Mouse (Mus musculus) lung, embryonic 16.5 days (tissue): ENCODE results near the gene Hcn4. TPM values are rescaled to one million over a fixed set of nuclear protein-coding genes. Genes with fewer than 3 reads are reported as not detected.

Experiments
- ATAC-seq: fragments of 200-750 bp; cut with Nextera tagmentation; 2 replicates; pipeline ENCODE4 v1.8.0; 2017; ENCODE audit warnings: low read depth, mild to moderate bottlenecking, moderate library complexity
- H3K27ac ChIP-seq: fragments of 300-500 bp; sonication (generic); 2 replicates; pipeline ENCODE4 v1.5.1; 2014; ENCODE audit warnings: mild to moderate bottlenecking, control low read depth, low read length
- H3K27me3 ChIP-seq: fragments of 300-500 bp; sonication (generic); 2 replicates; pipeline ENCODE4 v1.6.1; 2014; ENCODE audit warnings: low read depth, low read length, mixed read lengths; ENCODE audit not compliant: control insufficient read depth, insufficient read depth
- H3K36me3 ChIP-seq: fragments of 300-500 bp; sonication (generic); 2 replicates; pipeline ENCODE4 v1.6.1; 2014; ENCODE audit warnings: low read length; ENCODE audit not compliant: control insufficient read depth, insufficient read depth
- H3K4me1 ChIP-seq: fragments of 300-500 bp; sonication (generic); replicated peaks from 2 replicates; pipeline ENCODE4 v1.6.1; 2014; ENCODE audit warnings: low read length, mixed read lengths; ENCODE audit not compliant: control insufficient read depth, insufficient read depth
- H3K4me2 ChIP-seq: fragments of 300-500 bp; sonication (generic); 2 replicates; pipeline ENCODE4 v1.6.1; 2014; ENCODE audit warnings: low read depth, low read length, control low read depth
- H3K4me3 ChIP-seq: fragments of 300-500 bp; sonication (generic); 2 replicates; pipeline ENCODE4 v1.5.1; 2014; ENCODE audit warnings: mild to moderate bottlenecking, low read length, control low read depth
- H3K9ac ChIP-seq: fragments of 300-500 bp; sonication (generic); 2 replicates; pipeline ENCODE4 v1.6.1; 2014; ENCODE audit warnings: low read length, control low read depth
- H3K9me3 ChIP-seq: fragments of 300-500 bp; sonication (generic); 2 replicates; pipeline ENCODE4 v1.6.1; 2016; ENCODE audit warnings: low read length; ENCODE audit not compliant: control insufficient read depth
- WGBS: fragments of 180-500 bp; shearing (Covaris S2); extraction: QIAGEN DNeasy Blood & Tissue Kit; methylation state at CpG from one replicate; pipeline ENCODE4 v1.1.7; 2014; 5-methylcytosine and 5-hydroxymethylcytosine counted together
- polyA plus RNA-seq: library from polyadenylated mRNA; unstranded; fragments of >200 nt; fragmentation: Nextera tagmentation; extraction: Ambion mirVana; gene quantifications from 2 replicates; pipeline ENCODE4 v1.2.1, GENCODE M21; 2015

Hcn4 gene
- polyA plus RNA-seq, 1 experiment from 2014 or later = 0.21 TPM

DNA sequence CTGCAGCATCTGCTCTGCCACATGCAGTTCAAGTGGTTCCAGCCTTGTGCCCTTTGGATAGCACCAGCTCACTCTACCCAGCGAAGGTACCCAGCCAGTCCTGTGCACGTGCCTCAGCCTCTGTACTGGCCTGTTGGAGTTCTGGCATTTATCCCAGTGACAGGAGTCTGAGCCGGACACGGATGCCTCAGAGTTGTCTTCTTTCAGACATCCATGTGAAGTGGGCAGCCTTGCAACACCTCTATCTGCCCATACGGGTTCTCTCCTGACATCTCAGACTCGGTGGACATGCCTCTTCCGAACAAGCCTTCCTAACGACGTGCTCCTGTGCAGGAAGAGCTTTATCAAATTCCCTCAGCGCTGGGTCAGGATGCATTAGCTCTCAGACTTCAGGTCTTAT lies 47.9 kb downstream of the Hcn4 start:
- no peak for ATAC-seq
- Histone ChIP-seq H3K9me3 (no peaks in the 10 kb centered on the region), H3K27me3 (no peaks in the 10 kb centered on the region), H3K9ac (no peak overlapping the region), H3K36me3 (no peaks in the 10 kb centered on the region; the same call in 1 of the 2 replicates), H3K4me3 (no peak overlapping the region), H3K4me1 (no peaks in the 10 kb centered on the region), H3K27ac (no peak overlapping the region), H3K4me2 (no peak overlapping the region)
- whole genome bisulfite sequencing = 57% methylated on average over 10 of the region's 10 CpGs

DNA sequence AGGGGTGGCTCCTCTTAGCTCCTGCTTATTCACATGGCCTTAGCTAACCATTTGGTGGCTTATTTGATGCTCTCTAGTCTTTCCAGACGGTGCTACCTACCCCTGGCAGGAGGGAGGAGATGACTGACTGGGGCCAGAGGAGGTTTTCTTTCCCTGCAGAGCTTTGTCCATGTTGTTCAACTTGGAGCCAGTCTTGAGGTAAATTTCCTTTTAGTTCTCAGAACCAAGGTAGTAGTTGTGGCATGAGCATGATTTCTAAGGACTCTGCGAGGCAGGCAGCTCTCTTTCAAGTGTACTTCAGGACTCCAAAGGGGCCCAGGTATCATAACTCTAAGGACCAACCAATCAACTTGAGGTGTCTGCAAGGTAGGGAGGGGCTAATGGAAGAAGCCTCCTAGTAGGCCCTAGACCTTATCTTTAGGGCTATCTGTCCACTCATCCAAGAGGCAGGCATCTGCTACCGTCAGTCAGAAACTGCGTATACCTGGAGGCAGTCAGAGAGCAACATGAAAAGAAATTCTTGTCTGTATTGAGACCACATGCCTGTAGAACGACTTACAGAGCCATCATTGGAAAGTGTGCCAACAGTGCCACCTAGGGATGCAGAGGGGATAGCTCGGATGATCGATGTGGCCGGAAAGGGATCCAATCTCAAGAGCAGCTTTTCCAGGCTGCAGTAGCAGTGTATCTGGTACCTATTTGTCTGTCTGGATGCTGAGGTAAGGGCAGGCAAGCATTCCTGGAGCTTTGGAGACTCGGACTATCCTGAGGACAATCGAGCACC lies 50.5 kb downstream of the Hcn4 start:
- Histone ChIP-seq H3K4me3 (no peak overlapping the region), H3K4me2 (no peak overlapping the region), H3K9ac (no peak overlapping the region), H3K36me3 (peaks cover 10% of the 10 kb centered on the region; the same call in 1 of the 2 replicates), H3K27me3 (no peaks in the 10 kb centered on the region), H3K4me1 (no peaks in the 10 kb centered on the region), H3K9me3 (no peaks in the 10 kb centered on the region), H3K27ac (no peak overlapping the region)
- peak; percentile 36; the same call in 1 of the 2 replicates for ATAC-seq
- 34% methylated on average over 10 of the region's 10 CpGs for WGBS

DNA sequence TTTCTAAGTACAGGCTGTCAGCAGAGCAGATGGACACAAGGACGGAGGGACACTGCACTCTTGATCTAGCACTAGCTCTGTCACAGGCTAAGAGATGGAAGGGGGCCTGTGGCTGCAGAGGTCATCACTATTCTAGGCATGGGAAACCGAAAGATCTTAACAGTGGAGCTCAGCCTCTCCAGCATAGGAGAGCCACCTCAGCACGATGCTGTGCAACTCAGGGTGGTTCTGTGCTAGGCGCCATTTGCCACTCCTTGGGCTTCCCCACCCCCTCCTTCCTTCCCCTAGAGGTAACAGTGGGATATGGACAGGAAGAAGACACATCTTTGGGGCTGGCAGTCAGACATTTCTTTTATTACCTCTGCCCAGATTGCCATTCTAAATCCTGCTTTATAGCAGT lies 51.1 kb downstream of the Hcn4 start:
- WGBS = 77% methylated on average over 4 of the region's 4 CpGs
- Histone ChIP-seq H3K9me3 (no peaks in the 10 kb centered on the region), H3K36me3 (peaks cover 12% of the 10 kb centered on the region), H3K27me3 (no peaks in the 10 kb centered on the region), H3K4me1 (no peaks in the 10 kb centered on the region), H3K27ac (no peak overlapping the region), H3K4me2 (no peak overlapping the region), H3K9ac (no peak overlapping the region), H3K4me3 (no peak overlapping the region)
- no peak for ATAC-seq

DNA sequence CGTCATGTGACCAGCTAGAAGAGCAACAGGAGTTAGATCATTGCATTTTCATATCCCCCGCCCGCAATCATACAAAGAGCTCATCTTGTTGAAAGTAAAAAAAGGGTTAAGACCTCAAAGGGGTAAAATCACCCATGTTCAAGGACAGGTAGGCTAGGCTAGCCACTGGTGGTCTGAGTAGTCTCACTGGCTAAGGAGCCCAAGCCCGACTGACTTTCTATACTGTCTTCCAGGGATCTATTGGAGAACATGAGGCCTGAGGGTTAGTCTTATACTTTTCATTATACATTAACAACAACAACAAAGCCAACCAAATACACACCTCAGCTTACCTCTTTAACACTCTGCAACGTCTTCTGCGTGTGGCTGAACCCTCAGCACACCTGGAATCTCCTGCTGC lies 52.2 kb downstream of the Hcn4 start:
- H3K9me3 ChIP-seq = no peaks in the 10 kb centered on the region
- no peak overlapping the region for H3K4me2 ChIP-seq
- ATAC-seq = no peak
- no peaks in the 10 kb centered on the region for H3K27me3 ChIP-seq
- H3K36me3 ChIP-seq = peaks cover 15% of the 10 kb centered on the region
- 92% methylated on average over 6 of the region's 6 CpGs for WGBS
- H3K9ac ChIP-seq = no peak overlapping the region
- no peak overlapping the region for H3K4me3 ChIP-seq
- no peak overlapping the region for H3K27ac ChIP-seq
- no peaks in the 10 kb centered on the region for H3K4me1 ChIP-seq

DNA sequence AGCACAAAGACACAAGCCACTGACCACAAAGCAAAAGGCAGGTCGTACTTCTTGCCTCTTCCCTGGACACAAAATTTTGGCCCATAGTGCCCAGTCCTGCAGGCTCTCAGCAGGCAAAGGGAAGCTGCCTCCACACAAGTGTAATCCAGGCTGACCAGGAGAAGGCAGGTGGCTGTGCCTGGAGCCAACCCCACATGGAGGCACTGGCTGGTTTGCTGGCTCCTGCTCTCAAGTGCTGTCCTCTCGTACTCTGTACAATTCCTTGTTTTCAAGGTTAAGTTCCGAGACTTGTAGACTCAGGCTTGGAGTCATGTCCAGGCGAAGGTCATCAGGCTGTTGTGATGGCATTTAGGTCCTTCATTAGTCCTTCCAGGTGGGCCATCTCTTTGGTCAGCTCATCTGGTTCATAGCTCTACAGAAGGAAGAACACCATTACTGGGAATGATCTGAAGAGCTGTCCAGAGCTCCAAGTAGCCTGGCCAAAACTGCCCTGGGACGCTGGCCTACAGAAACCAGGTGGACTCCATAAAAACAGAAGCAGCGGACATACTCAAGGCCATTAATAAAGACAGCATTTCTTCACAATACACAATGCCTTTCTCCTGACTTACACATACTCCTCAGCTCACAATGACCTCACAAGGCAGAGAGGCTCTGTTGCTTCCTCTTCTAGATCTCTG lies 53.9 kb downstream of the Hcn4 start:
- 92% methylated on average over 6 of the region's 6 CpGs for WGBS
- H3K27ac ChIP-seq = no peak overlapping the region
- no peaks in the 10 kb centered on the region for H3K4me1 ChIP-seq
- no peak overlapping the region for H3K4me2 ChIP-seq
- no peaks in the 10 kb centered on the region for H3K9me3 ChIP-seq
- no peak overlapping the region for H3K4me3 ChIP-seq
- H3K27me3 ChIP-seq = no peaks in the 10 kb centered on the region
- no peak for ATAC-seq
- peaks cover 18% of the 10 kb centered on the region for H3K36me3 ChIP-seq
- H3K9ac ChIP-seq = no peak overlapping the region

DNA sequence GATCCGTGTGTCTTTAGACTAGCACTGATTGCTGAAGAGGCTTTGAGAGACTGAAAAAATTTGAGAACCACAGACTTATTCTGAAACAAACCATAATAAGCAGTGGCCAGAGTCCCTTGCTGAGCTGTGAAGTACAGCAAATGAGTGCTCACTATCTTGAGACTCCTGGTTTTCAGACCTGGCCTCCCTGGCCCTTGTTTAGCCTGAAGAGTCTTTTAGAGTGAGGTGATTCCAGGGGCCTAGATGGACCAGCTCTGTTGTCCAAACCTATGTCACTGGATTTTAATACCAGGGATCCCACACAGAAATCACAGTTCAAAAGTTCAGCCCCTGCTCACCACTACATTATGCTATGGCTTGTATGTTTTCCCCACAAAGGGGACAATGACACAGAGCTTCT lies 56.6 kb downstream of the Hcn4 start:
- H3K9me3 ChIP-seq = no peaks in the 10 kb centered on the region
- 74% methylated on average over 1 of the region's 1 CpGs for whole genome bisulfite sequencing
- no peak for ATAC-seq
- H3K27ac ChIP-seq = no peak overlapping the region
- H3K27me3 ChIP-seq = no peaks in the 10 kb centered on the region
- no peak overlapping the region for H3K4me2 ChIP-seq
- no peaks in the 10 kb centered on the region for H3K4me1 ChIP-seq
- peaks cover 25% of the 10 kb centered on the region for H3K36me3 ChIP-seq
- H3K9ac ChIP-seq = no peak overlapping the region
- no peak overlapping the region for H3K4me3 ChIP-seq

DNA sequence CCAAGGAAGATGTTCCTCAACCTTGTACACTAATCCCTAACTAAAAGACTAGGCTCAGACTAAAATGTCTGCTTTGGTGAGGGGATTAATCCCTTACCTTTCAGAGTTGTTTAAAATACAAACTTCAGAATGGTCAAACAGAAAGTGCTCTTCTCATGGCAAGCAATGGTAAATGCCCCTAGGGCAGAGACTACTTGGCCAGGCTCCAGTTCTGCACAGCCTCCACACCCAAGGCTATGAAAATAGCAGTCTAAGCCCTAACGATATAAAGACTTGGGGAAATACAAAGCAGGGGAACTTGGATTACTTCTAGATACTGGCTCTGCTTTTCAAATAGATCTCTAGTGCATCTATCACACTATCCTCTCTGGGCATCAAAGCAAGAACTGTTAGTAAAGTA lies 59.5 kb downstream of the Hcn4 start:
- Histone ChIP-seq H3K4me3 (no peak overlapping the region), H3K4me1 (no peaks in the 10 kb centered on the region), H3K9ac (no peak overlapping the region), H3K36me3 (peaks cover 20% of the 10 kb centered on the region), H3K4me2 (no peak overlapping the region), H3K27me3 (no peaks in the 10 kb centered on the region), H3K9me3 (no peaks in the 10 kb centered on the region), H3K27ac (no peak overlapping the region)
- WGBS = 73% methylated on average over 1 of the region's 1 CpGs
- no peak for ATAC-seq

DNA sequence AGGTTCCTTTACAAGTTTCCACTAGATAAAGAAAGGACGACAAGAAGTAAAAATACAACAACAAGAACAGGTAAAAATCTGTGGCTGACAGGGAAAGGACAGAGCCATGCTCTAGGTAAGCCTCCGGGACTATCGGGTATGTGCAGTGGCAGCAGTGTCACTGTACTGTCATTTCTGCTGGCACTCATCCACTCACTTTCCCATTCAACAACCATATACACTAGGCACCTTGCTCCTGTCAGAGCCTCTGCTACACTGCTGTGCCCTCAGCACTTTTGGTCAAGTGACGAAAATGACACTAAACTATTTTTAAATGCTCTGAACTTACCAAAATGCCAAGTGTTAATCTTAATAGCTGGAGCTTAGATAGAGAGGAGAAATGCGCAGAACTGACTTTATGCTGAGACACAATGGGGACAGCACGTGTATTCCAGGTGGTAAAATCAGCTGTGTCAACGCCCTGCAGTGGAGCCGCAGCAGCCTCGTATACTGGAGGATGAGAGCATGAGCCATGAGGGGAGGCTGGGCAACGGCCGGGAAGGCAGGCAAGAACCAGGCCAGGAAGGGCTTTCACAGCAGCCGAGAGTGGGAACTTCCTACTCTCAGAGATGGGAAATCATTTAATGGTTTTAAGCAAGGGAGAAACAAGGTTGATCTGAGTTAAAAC lies 66.7 kb downstream of the Hcn4 start:
- Histone ChIP-seq H3K27me3 (no peaks in the 10 kb centered on the region), H3K9ac (no peak overlapping the region), H3K36me3 (peaks cover 19% of the 10 kb centered on the region), H3K4me2 (no peak overlapping the region), H3K27ac (no peak overlapping the region), H3K4me1 (no peaks in the 10 kb centered on the region), H3K9me3 (no peaks in the 10 kb centered on the region), H3K4me3 (no peak overlapping the region)
- 82% methylated on average over 12 of the region's 12 CpGs for WGBS
- no peak for ATAC-seq

DNA sequence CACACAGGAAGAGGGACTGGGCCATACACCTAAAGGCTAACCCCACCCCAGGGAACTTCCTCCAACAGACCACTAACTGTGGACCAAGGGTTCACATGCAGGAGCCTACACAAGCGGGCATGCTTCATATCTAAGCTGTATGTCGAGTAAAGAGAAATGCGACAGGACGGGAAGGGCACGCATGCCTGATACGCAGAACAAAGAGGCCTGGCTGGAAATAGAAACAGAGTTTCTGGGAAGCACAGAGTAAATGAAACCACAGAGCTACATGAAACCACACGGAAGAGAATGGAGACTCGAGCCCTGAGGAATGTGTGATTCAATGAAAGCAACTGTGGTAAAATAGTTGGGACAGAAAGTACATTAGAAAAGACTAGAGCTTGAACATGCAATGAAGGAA lies 67.7 kb downstream of the Hcn4 start:
- H3K27me3 ChIP-seq = no peaks in the 10 kb centered on the region
- H3K4me2 ChIP-seq = no peak overlapping the region
- no peak overlapping the region for H3K27ac ChIP-seq
- H3K9me3 ChIP-seq = no peaks in the 10 kb centered on the region
- WGBS = 91% methylated on average over 8 of the region's 8 CpGs
- no peak overlapping the region for H3K4me3 ChIP-seq
- no peak for ATAC-seq
- H3K36me3 ChIP-seq = peaks cover 19% of the 10 kb centered on the region
- H3K4me1 ChIP-seq = no peaks in the 10 kb centered on the region
- H3K9ac ChIP-seq = no peak overlapping the region
